Mouse (Mus musculus) hematopoietic stem cell, adult 5-6 weeks (primary cell): ENCODE results near the gene Srxn1. TPM values are rescaled to one million over a fixed set of nuclear protein-coding genes. Genes with fewer than 3 reads are reported as not detected.

Source experiments
- ATAC-seq, 2 experiments: fragments of 125-278 bp in 1 of 2; replicated peaks in 1 of 2; 2 replicates each; pipeline ENCODE4 v1.8.0; 2016 to 2017; ENCODE audit warnings: inconsistent platforms in 2 of 2, mild to moderate bottlenecking in 2 of 2, moderate number of reproducible peaks in 2 of 2, low read depth in 1 of 2, moderate TSS enrichment in 1 of 2; ENCODE audit not compliant: low FRiP score in 2 of 2, poor library complexity in 2 of 2, severe bottlenecking in 2 of 2, insufficient read depth in 1 of 2, low TSS enrichment in 1 of 2
- total RNA-seq: library from RNA; stranded (forward); fragments of 172-1452, 232-1000 nt; gene quantifications from 2 replicates; pipeline ENCODE4 v1.2.3, GENCODE M21; 2017

Srxn1 gene
- total RNA-seq, 1 experiment from 2014 or later = 16.3 TPM

- ATAC-seq = no peak
Observed at GRCm38 (mm10) chr2:152085414-152085813, 19.9 kb upstream of the Srxn1 start.

GRCm38 (mm10) chr2:152086451-152086850 is 18.9 kb upstream of the Srxn1 start:
- no peak for ATAC-seq

GRCm38 (mm10) chr2:152087111-152087510 is 18.2 kb upstream of the Srxn1 start:
- ATAC-seq = no peak

- ATAC-seq = no peak
Observed at GRCm38 (mm10) chr2:152089078-152089477, 16.2 kb upstream of the Srxn1 start.

GRCm38 (mm10) chr2:152089581-152089980 is 15.7 kb upstream of the Srxn1 start:
- ATAC-seq = no peak

GRCm38 (mm10) chr2:152090486-152090885 is 14.8 kb upstream of the Srxn1 start:
- no peak for ATAC-seq

- no peak for ATAC-seq
Observed at GRCm38 (mm10) chr2:152091342-152092056, 13.8 kb upstream of the Srxn1 start.

- ATAC-seq = no peak; a peak in 1 of 4 replicates
Observed at GRCm38 (mm10) chr2:152092927-152093326, 12.4 kb upstream of the Srxn1 start.

GRCm38 (mm10) chr2:152093356-152093792 is 11.9 kb upstream of the Srxn1 start:
- ATAC-seq = peak; percentile 31 to 38; a peak in 3 of 4 replicates

- ATAC-seq = no peak
Observed at GRCm38 (mm10) chr2:152094856-152095545, 10.3 kb upstream of the Srxn1 start.

GRCm38 (mm10) chr2:152096922-152097321 is 8.4 kb upstream of the Srxn1 start:
- no peak for ATAC-seq

- ATAC-seq = no peak
Observed at GRCm38 (mm10) chr2:152097916-152098315, 7.4 kb upstream of the Srxn1 start.

- ATAC-seq = no peak
Observed at GRCm38 (mm10) chr2:152099538-152099937, 5.8 kb upstream of the Srxn1 start.

GRCm38 (mm10) chr2:152101761-152102160 is 3.6 kb upstream of the Srxn1 start:
- ATAC-seq = no peak

GRCm38 (mm10) chr2:152102369-152102768 is 2.9 kb upstream of the Srxn1 start:
- no peak for ATAC-seq

GRCm38 (mm10) chr2:152104711-152105317 is 502 bp upstream of the Srxn1 start:
- ATAC-seq = peak; percentile 40 to 57

GRCm38 (mm10) chr2:152106225-152106595 is 894 bp downstream of the Srxn1 start:
- ATAC-seq = no peak

- no peak for ATAC-seq
Observed at GRCm38 (mm10) chr2:152106597-152106996, 1.3 kb downstream of the Srxn1 start.
